Mouse (Mus musculus) midbrain, embryonic 15.5 days (tissue): ENCODE results near the gene Rpa3. TPM values are rescaled to one million over a fixed set of nuclear protein-coding genes. Genes with fewer than 3 reads are reported as not detected.

Experiments
- ATAC-seq: fragments of 200-750 bp; cut with Nextera tagmentation; replicated peaks from 2 replicates; pipeline ENCODE4 v1.8.0; 2017; ENCODE audit warnings: moderate TSS enrichment
- H3K27ac ChIP-seq: fragments of 300-500 bp; sonication (generic); 2 replicates; pipeline ENCODE4 v1.5.1; 2015; ENCODE audit warnings: mild to moderate bottlenecking, inconsistent platforms
- H3K27me3 ChIP-seq: fragments of 300-500 bp; sonication (generic); replicated peaks from 2 replicates; pipeline ENCODE4 v1.6.1; 2015; ENCODE audit warnings: inconsistent platforms
- H3K36me3 ChIP-seq: fragments of 300-500 bp; sonication (generic); replicated peaks from 2 replicates; pipeline ENCODE4 v1.6.1; 2015; ENCODE audit warnings: inconsistent platforms
- H3K4me1 ChIP-seq: fragments of 300-500 bp; sonication (generic); 2 replicates; pipeline ENCODE4 v1.6.1; 2015; ENCODE audit warnings: inconsistent platforms
- H3K4me2 ChIP-seq: fragments of 300-500 bp; sonication (generic); 2 replicates; pipeline ENCODE4 v1.6.1; 2015; ENCODE audit warnings: inconsistent platforms, mild to moderate bottlenecking, moderate library complexity
- H3K4me3 ChIP-seq: fragments of 300-500 bp; sonication (generic); 2 replicates; pipeline ENCODE4 v1.5.1; 2015; ENCODE audit warnings: mild to moderate bottlenecking, inconsistent platforms
- H3K9ac ChIP-seq: fragments of 300-500 bp; sonication (generic); 2 replicates; pipeline ENCODE4 v1.6.1; 2015; ENCODE audit warnings: mild to moderate bottlenecking, inconsistent platforms
- H3K9me3 ChIP-seq: fragments of 300-500 bp; sonication (generic); 2 replicates; pipeline ENCODE4 v1.6.1; 2016; ENCODE audit warnings: inconsistent platforms
- WGBS: fragments of 180-500 bp; shearing (Covaris S2); methylation state at CpG from one replicate; pipeline ENCODE4 v1.1.7; 2015; ENCODE audit warnings: mixed read lengths; 5-methylcytosine and 5-hydroxymethylcytosine counted together
- polyA plus RNA-seq: library from polyadenylated mRNA; unstranded; fragments of >200 nt; fragmentation: Nextera tagmentation; extraction: Ambion mirVana; gene quantifications from 2 replicates; pipeline ENCODE4 v1.2.1, GENCODE M21; 2015

Rpa3 gene
- polyA plus RNA-seq = 47.5 and 47.9 TPM in 2 replicates

GRCm38 (mm10) chr6:8259004-8259666, at the start of gene Rpa3, which contains the start of the genes Umad1 and Gm45062:
TSS of gene Rpa3 (minus strand) at chr6:8259173.
TSS of gene Umad1 (plus strand) at chr6:8259288.
TSS of gene Gm45062 (plus strand) at chr6:8259450.
- H3K4me3 ChIP-seq = peak within 1 kb of the TSS; percentile 80
- H3K4me1 ChIP-seq = peaks cover 26% of the 10 kb centered on the region
- H3K9ac ChIP-seq = peak within 1 kb of the TSS; percentile 72
- peak within 1 kb of the TSS; percentile 89 for H3K27ac ChIP-seq
- H3K36me3 ChIP-seq = no peaks in the 10 kb centered on the region; the same call in 1 of the 2 replicates
- no peaks in the 10 kb centered on the region for H3K27me3 ChIP-seq
- ATAC-seq = peak; percentile 100
- H3K9me3 ChIP-seq = no peaks in the 10 kb centered on the region
- under 1% methylated on average over 64 of the region's 64 CpGs for whole genome bisulfite sequencing
- peak within 1 kb of the TSS; percentile 85 for H3K4me2 ChIP-seq

GRCm38 (mm10) chr6:8307878-8308775, 49.2 kb upstream of the Rpa3 start:
- ATAC-seq = no peak
- Histone ChIP-seq H3K9ac (no peak overlapping the region), H3K36me3 (no peaks in the 10 kb centered on the region), H3K9me3 (no peaks in the 10 kb centered on the region), H3K27me3 (no peaks in the 10 kb centered on the region), H3K27ac (no peak overlapping the region), H3K4me2 (no peak overlapping the region), H3K4me1 (no peaks in the 10 kb centered on the region), H3K4me3 (no peak overlapping the region)
- WGBS = 79% methylated on average over 6 of the region's 6 CpGs

- 65% methylated on average over 6 of the region's 6 CpGs for WGBS
- Histone ChIP-seq H3K4me1 (no peaks in the 10 kb centered on the region), H3K4me3 (no peak overlapping the region), H3K27ac (no peak overlapping the region), H3K27me3 (no peaks in the 10 kb centered on the region), H3K36me3 (no peaks in the 10 kb centered on the region), H3K4me2 (no peak overlapping the region), H3K9ac (no peak overlapping the region), H3K9me3 (no peaks in the 10 kb centered on the region)
- peak; percentile 56; the same call in 1 of the 2 replicates for ATAC-seq
These were observed 40.3 kb upstream of the Rpa3 start for GRCm38 (mm10) chr6:8299066-8299863.

- Histone ChIP-seq H3K36me3 (no peaks in the 10 kb centered on the region), H3K4me2 (no peak overlapping the region), H3K9ac (no peak overlapping the region), H3K4me3 (no peak overlapping the region), H3K27ac (no peak overlapping the region), H3K4me1 (no peaks in the 10 kb centered on the region), H3K9me3 (no peaks in the 10 kb centered on the region), H3K27me3 (no peaks in the 10 kb centered on the region)
- no peak for ATAC-seq
- WGBS = 66% methylated on average over 4 of the region's 4 CpGs
These were observed 35.2 kb upstream of the Rpa3 start for GRCm38 (mm10) chr6:8294048-8294784.

- Histone ChIP-seq H3K4me3 (no peak overlapping the region), H3K9me3 (no peaks in the 10 kb centered on the region), H3K9ac (no peak overlapping the region), H3K4me1 (no peaks in the 10 kb centered on the region), H3K4me2 (no peak overlapping the region), H3K27ac (no peak overlapping the region), H3K36me3 (no peaks in the 10 kb centered on the region), H3K27me3 (no peaks in the 10 kb centered on the region)
- ATAC-seq = no peak
- 76% methylated on average over 4 of the region's 4 CpGs for WGBS
These were observed 30.0 kb upstream of the Rpa3 start for GRCm38 (mm10) chr6:8288755-8289580.

- Histone ChIP-seq H3K9me3 (no peaks in the 10 kb centered on the region), H3K27ac (no peak overlapping the region), H3K36me3 (no peaks in the 10 kb centered on the region), H3K27me3 (no peaks in the 10 kb centered on the region), H3K4me1 (no peaks in the 10 kb centered on the region), H3K4me3 (no peak overlapping the region), H3K4me2 (no peak overlapping the region), H3K9ac (no peak overlapping the region)
- 96% methylated on average over 3 of the region's 3 CpGs for WGBS
- ATAC-seq = no peak
These were observed 27.2 kb upstream of the Rpa3 start for GRCm38 (mm10) chr6:8286146-8286545.

GRCm38 (mm10) chr6:8285401-8285960, 26.5 kb upstream of the Rpa3 start:
- no peak for ATAC-seq
- no peaks in the 10 kb centered on the region for H3K4me1 ChIP-seq

GRCm38 (mm10) chr6:8283255-8283654, 24.3 kb upstream of the Rpa3 start:
- H3K27ac ChIP-seq = no peak overlapping the region
- ATAC-seq = no peak
- WGBS = 75% methylated on average over 4 of the region's 4 CpGs
- no peak overlapping the region for H3K4me2 ChIP-seq
- H3K36me3 ChIP-seq = no peaks in the 10 kb centered on the region
- no peaks in the 10 kb centered on the region for H3K27me3 ChIP-seq
- H3K4me3 ChIP-seq = no peak overlapping the region
- H3K9me3 ChIP-seq = no peaks in the 10 kb centered on the region
- no peaks in the 10 kb centered on the region for H3K4me1 ChIP-seq
- no peak overlapping the region for H3K9ac ChIP-seq

More at GRCm38 (mm10) chr6:8285401-8285960, 26.5 kb upstream of the Rpa3 start:
- 79% methylated on average over 3 of the region's 3 CpGs for WGBS
- no peaks in the 10 kb centered on the region for H3K27me3 ChIP-seq
- no peak overlapping the region for H3K27ac ChIP-seq
- H3K4me3 ChIP-seq = no peak overlapping the region
- no peak overlapping the region for H3K4me2 ChIP-seq
- no peaks in the 10 kb centered on the region for H3K36me3 ChIP-seq
- no peaks in the 10 kb centered on the region for H3K9me3 ChIP-seq
- H3K9ac ChIP-seq = no peak overlapping the region

GRCm38 (mm10) chr6:8278426-8279002, 19.5 kb upstream of the Rpa3 start:
- Histone ChIP-seq H3K9ac (no peak overlapping the region), H3K9me3 (no peaks in the 10 kb centered on the region), H3K4me1 (no peaks in the 10 kb centered on the region), H3K4me2 (no peak overlapping the region), H3K4me3 (no peak overlapping the region), H3K27me3 (no peaks in the 10 kb centered on the region), H3K27ac (no peak overlapping the region), H3K36me3 (no peaks in the 10 kb centered on the region)
- 75% methylated on average over 5 of the region's 5 CpGs for WGBS
- no peak for ATAC-seq

GRCm38 (mm10) chr6:8276431-8276830, 17.5 kb upstream of the Rpa3 start:
- H3K4me3 ChIP-seq = no peak overlapping the region
- H3K27me3 ChIP-seq = no peaks in the 10 kb centered on the region
- H3K4me2 ChIP-seq = no peak overlapping the region
- no peak overlapping the region for H3K9ac ChIP-seq
- no peak for ATAC-seq
- H3K27ac ChIP-seq = no peak overlapping the region
- 87% methylated on average over 4 of the region's 4 CpGs for WGBS
- H3K4me1 ChIP-seq = no peaks in the 10 kb centered on the region
- H3K36me3 ChIP-seq = no peaks in the 10 kb centered on the region
- no peaks in the 10 kb centered on the region for H3K9me3 ChIP-seq
